Mouse (Mus musculus): ENCODE results near the gene Tbc1d30. TPM values are rescaled to one million over a fixed set of nuclear protein-coding genes. Genes with fewer than 3 reads are reported as not detected.
A peak's percentile ranks its signal among the peaks of the same experiment; 100 is the strongest.
"Not testable (repeated sequence)": the region's sequence is repeated elsewhere in the genome, so short reads cannot be mapped to it uniquely, and the experiment has no call there.

Gene Tbc1d30
- total RNA-seq, 4 experiments from 2014 or later: 0.19 to 0.53 (median 0.32) TPM

DNA sequence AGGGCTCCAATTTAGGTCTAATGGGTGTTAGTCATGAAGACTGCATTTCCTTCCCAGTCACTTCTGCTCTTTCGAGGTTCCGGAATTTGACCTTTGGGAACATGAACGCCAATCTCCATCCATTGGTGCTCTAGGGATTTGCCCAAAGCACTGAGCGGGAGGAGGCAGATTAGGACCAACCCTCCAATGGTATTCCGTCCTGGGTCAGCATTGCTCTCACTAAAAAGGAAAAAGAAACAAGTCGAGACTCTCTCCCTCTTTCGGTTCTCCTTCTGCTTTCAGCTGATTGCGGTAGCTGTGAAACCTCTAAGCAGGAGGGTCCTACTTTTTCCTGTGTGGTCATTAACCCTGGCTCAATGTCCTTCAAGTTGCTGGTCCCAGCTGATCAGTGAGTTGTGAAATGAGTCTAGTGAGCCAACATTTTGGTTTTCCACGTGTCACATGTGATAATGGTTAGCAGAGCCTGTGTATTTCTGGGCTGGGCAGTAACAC, 14.7 kb upstream of the Tbc1d30 start:
- no peak for DNase-seq (ENCODE audit: low spot score in 2 of 2)

DNA sequence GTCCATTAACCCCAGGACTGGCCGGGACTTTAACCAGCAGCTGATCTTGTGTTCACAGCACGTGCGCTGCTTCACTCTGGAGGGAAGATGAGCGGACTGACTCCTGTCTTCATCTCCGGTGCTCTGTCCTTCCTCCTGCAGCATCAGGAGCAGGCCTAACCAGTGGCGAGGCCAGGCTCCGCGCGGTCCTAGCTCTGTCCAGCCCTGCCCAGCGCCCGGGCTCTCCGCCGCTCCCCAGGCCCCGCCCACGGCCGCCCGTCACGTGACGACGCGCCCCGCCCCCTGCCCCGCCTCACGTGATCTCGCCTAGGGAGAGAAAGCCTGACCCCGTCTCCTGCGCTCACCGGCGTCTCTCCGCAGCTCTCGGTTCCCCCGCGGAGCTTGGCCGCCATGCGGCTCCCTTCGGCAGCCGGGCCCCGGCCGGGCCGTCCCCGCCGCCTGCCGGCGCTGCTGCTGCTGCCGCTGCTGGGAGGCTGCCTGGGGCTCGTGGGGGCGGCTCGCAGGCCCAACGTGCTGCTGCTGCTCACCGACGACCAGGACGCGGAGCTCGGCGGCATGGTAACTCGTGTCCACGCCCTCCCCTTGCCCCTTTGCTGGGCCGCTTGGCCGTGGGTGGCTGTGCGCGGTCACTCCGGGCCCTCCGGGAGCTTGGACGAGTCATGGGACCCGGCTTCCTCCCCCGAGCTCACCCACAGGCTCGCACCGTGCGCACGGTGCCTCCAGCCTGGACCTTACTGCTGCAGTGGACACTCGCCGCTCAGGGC, 13.9 kb upstream of the Tbc1d30 start, which contains the start of gene Gns:
Gene Gns (plus strand): TSS at position 290 of the 764 bp plus-strand sequence.
- DNase-seq (ENCODE audit: low spot score in 2 of 2): peak; percentile 57 to 72

DNA sequence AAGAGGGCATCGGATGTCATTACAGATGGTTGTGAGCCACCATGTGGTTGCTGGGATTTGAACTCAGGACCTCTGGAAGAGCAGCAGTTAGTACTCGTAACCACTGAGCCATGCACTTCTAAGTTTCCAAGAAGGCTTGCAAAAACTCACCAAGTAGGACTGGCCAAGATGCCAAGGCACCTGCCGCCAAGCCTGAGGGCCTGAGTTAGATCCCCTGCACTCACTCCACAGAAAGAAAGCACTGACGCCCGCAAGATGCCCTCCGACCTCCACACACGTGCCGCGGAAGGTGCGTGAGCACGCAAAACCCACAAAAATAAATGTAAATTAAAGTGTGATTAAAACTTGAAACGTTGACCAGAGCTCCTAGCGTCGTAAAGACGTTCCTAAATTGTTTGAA, 13.2 kb upstream of the Tbc1d30 start:
- DNase-seq (ENCODE audit: low spot score in 2 of 2): no peak

DNA sequence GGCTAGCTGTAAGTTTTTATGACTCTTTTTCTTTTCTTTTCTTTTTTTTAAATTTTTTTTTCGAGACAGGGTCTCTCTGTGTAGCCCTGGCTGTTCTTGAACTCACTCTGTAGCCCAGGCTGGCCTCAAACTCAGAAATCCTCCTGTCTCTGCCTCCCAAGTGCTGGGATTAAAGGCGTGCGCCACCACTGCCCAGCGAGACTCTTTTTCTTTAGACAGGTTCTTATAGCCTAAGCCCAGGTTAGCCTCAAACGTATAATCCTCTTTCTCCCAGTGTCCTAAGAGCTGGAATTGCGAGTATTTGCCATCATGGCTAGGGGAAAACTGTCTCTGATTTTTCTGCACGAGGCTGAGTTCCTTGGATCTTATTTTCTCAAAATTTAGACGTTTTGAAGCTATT, 12.1 kb upstream of the Tbc1d30 start:
- no peak for DNase-seq (ENCODE audit: low spot score in 2 of 2)

DNA sequence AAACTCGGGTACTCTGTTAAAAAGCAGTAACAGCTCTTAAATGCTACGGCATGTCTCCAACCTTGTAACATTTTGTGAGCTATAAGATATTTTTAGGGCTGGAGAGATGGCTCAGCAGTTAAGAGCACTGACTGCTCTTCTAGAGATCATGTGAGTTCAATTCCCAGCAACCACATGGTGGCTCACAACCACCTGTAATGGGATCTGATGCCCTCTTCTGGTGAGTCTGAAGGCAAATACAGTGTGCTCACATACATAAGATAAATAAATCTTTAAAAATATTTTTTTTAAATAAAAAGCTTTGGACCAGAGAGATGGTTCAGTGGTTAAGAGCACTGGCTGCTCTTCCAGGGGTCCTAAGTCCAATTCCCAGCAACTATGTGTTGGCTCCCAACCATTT, 9.3 kb upstream of the Tbc1d30 start:
- no peak for DNase-seq (ENCODE audit: low spot score in 2 of 2)

DNA sequence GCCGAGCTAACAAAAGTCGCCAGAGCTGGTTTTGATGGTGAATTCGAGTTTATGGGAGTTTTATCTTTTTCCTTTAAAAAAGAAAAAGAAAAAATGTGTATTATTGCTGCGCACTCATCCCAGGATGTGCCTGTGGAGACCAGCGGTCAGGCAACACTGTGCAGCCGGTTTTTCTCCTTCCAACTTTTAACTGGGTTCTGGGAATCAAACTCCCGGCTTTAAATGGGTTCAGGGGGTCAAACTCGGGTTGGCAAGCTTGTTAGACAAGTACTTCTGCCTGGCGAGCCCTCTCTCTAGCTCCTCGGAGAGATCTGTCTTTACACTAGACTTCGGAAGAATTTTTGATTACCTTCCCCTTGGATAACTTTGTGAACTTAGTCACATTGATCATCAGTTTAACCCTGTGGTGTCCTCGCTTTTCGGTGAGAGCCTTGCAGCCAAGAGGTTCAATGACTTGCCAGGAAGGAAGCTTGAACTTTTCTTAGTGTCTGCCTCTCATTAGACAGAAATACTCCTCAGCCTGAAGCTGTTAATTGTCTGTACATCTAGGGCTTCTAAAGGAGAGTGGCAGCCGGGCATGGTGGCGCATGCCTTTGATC, 713 bp upstream of the Tbc1d30 start:
- DNase-seq (ENCODE audit: low spot score in 2 of 2): no peak

DNA sequence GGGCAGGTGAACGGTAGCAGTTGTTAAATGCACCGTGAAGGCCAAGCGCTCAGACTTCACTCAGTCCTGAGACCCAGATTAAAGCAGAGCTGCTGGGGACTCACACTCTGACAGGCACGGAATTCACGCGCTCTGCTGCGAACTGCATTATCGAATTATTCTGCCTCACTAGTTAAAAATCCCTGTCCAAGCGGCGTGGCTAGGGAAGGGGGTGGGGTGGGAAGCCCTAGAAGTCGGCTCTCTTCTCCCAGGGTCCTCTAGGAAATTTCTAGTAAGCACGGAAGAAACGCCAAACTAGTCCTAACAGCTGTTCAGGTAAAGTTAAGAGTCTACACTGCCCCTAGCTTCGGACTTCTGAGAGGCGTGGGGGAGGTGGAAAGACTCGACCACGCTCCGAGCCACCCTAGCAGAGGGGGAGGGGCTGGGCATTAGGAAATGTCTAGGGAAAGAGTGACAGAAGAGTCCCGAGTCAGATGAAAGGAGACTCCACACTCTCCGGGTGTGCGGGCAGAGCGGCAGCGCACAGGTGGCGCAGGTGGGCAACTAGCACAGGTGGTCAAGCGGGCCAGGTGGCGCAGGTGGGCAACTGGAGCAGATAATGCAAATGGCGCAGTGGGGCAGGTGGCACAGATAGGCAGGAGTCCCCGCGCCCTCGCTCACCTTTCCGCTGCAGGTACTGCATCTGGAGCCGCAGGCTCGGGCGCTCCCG, 567 bp downstream of the Tbc1d30 start:
- no peak for DNase-seq (ENCODE audit: low spot score in 2 of 2)

DNA sequence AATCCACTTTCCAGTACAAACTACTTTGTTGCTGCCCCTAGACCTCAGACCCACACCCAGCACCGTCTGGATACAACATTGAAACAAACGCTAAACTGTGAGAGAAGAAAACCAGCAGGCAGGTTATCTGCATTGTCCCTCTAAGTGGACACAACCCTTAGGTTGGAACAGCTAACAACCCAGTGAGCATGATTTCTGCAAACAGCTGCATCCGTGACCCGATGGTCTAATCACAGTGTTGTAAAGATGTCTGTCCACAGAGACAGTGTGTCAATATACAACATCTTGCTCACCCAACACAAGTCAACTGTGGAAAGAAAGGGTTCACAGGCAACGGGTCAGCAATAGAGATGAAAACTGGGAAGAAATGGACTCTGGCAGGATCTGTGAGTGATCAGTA, 1.8 kb downstream of the Tbc1d30 start:
- no peak for DNase-seq (ENCODE audit: low spot score in 2 of 2)

DNA sequence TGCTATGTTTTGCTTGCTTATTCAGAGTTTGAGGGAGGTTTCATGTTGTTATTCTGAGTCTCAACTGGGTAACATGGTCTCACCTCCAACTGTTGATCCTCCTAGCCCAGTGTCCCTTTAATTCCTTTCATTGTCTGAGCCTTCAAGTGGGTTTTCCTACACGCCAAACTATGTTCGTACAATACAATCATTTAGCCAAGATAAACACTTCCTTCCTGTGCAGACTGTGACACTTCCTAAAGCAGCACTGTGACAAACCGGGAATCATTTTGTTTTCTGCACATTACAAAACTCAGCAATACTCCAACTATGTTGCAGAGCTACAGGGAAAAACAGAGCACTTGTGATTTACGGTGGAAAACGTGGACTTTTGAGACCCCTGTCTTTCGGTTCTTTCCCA, 7.2 kb downstream of the Tbc1d30 start:
- DNase-seq (ENCODE audit: low spot score in 2 of 2): no peak

DNA sequence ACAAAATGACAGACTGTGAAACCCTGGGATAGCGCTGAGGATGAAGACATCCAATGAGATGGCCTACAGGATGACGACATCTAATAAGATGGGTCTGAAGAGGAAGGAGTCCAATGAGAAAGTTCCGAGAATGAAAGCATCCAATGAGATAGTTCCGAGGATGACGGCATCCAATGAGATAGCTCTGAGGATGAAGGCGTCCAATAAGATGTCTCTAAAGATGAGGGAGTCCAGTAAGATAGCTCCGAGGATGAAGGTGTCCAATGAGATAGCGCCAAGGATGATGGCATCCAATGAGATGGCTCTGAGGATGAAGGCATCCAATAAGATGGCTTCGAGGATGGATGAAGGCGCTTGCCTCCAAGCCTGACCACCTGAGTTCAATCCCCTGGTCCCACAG, 8.8 kb downstream of the Tbc1d30 start:
- no peak for DNase-seq (ENCODE audit: low spot score in 2 of 2)

DNA sequence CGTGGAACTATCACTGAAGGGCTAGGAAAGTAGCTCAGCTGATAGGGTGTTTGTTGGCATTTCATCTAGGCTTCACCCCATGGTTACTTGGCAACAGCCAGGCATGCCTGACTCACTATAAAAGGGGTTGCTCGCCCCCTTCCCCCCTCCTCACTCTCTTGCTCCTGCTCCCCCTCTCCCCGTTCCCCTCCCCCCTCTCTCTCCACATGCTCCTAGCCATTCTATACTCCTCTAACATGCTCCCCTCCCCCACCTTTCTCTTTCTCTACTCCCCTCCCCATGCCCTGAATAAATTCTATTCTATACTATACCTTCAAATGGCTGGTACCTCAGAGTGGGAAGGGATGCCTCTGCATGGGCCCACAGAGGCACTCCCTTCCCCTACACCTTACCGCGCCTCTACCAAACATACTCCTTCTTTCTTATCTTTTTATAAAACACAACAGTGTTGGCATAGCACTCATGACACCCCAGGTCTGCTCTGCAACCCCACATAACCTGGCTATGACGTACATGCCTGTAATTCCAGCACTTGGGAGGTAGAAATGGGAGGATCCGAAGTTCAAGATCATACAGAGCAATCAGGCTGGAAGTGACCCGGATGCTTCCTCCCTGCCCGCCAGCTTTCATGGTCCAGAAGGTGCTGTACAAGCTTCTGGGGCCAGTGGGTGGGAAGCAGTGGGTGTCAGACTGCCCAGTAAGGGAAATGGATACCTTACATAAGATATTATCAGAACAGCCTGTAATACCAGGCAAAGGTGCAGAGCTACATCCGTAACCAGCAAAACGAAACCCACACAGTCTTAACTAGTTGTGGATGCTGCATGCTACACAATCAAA, 10.1 kb downstream of the Tbc1d30 start:
- DNase-seq (ENCODE audit: low spot score in 2 of 2): no peak

DNA sequence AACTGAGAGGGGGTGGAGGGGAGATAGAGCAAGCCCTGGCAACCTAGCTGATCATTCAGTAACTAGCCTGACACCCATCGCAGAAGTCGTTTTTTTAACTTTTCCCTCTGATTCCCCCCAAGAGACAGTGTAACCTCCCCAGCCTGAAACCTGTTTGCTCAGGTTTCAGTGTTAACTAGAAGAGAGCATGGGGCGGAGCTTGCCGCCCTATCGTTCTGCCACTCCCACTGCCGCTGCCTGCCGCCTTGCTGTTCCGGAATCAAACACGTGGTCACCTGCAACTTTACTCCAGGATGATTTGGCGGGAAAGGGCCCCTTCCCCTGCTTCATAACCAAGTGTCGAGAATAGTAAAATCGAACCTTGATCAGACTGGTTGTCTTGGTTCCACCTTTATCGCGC, 14.5 kb downstream of the Tbc1d30 start:
- DNase-seq (ENCODE audit: low spot score in 2 of 2): not testable (repeated sequence)

DNA sequence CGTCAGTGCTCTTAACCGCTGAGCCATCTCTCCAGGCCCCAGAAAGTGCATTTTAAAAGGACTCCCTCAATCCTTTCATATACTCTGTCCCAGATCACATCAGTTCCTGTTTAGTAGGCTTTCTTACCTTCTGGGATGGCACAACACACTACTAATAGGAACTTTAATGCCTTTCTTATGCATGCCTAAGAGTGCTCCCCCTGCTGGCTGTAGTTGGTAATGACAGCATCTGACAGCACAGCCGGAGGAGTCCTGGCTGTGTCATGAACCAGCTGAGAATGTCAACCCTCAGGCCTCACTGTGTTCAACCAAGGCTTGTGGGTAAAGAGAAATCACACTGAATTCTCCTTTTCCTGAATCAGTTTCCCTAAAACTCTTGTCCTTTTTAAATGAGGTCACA, 16.5 kb downstream of the Tbc1d30 start:
- no peak for DNase-seq (ENCODE audit: low spot score in 2 of 2)

DNA sequence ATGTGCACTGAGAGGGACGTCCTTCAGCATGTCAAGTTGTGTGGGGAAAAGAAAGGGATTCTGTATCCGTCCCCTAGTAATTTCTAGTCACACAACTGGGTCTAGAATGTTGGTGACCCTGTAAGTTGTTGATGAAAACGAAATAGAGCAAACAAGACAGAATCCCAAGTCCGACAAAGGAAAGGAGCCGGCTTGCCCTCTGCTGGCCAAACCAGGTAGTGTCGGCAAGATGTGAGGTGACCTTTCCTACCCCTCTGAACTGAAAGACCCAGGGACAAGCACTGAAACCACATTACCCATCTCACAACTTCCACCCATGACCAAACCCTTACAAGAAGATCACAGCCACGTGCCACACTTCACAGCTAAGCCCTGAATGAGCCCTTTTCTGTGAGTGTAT, 20.1 kb downstream of the Tbc1d30 start:
- DNase-seq (ENCODE audit: low spot score in 2 of 2): no peak

DNA sequence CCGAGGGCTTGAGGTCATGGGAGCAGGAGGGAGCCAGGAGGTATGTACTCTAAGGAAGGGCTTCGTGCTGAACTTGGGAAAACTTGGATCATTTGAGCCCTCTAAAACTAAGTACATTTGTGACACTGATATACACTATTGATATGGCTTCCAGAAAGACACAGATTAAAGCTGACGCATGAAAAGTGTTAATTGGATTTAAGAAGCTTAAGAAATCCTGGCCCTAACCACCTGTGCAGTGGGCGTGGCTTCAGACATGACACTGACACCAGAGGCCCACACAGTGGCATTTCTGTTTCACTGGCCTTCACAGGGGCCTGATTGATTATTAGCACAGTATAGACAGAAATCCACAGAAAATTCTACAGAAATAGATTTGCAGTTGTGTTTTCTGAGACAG, 21.5 kb downstream of the Tbc1d30 start:
- DNase-seq (ENCODE audit: low spot score in 2 of 2): no peak

DNA sequence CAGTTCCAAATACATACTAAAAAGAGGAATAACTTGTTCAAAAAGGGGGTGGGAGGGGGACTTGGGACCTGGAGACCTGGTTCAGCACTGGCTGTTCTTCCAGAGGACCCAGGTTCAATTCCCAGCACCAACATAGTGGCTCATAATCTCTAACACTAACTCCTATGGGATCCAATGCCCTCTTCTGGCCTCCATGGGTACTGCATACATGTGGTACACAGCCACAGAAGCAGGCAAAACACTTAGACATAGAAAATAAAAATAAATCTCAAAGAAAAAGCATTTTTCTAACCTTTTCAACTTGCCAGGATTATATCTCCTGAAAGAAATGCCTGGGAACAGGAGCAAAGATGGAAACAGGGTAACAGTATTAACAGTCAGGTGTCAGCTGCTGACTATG, 24.9 kb downstream of the Tbc1d30 start:
- DNase-seq (ENCODE audit: low spot score in 2 of 2): no peak

DNA sequence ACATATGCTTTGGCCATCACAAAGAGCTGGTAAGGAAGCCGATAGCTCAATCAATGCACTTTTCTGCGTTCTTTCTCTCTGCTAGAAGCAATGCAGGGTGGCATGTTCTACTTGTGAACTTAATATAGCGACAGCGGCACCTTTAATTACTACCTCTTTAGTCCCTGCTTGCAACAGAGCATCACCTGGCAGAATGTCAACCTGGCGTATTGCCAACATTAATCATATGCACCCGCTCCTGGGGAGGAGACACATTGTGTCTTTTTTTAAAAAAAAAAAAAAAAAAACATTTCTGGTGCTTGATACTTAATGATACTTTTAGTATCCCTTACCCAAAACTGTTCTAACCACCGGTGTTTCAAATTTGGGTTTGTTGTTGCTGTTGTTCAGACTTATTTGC, 27.6 kb downstream of the Tbc1d30 start:
- no peak for DNase-seq (ENCODE audit: low spot score in 2 of 2)

DNA sequence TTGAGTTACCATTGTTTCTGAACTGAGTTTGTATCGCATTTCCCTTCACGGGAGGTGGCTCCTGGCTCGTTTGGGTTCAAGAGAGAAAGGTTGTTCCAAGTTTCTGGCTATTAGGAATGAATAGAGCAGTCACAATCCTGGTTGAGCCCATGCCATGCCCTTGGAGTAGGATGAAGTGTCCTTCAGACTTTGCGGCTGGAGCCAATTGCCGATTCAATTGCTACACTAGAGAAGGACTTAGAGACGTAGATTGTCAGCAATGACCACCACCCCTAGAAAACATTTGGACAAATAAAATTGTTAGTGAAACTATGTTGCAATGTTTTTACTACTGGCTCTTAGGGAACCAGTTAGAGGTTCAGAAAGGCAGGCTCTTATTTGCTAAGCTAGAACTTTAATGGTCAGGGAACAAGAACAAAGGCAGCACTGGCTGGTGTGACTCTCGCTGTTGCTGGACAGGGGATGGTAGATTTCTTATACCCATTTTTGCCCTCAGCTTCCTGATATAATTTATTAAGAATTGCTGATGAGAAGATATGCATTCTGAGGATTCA, 32.6 kb downstream of the Tbc1d30 start:
- no peak for DNase-seq (ENCODE audit: low spot score in 2 of 2)

DNA sequence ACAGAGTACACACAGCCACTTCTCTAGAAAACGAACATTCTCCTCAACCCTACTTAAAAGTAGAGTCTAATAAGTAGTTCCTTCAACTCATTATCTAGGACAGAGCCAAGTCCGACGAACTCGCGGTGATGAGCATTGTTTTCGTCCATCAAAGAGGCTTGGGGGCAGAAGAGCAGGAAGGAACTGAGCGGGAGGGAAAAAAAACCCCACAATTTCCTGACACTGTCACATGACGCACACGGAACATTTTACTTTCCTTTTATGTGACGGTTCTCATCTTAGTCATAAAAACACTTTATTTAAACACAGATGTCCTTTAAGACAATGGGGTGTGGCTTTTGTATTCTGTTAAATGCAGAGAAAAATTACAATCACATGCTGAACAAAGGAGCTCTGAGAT, 34.7 kb downstream of the Tbc1d30 start:
- DNase-seq (ENCODE audit: low spot score in 2 of 2): no peak

DNA sequence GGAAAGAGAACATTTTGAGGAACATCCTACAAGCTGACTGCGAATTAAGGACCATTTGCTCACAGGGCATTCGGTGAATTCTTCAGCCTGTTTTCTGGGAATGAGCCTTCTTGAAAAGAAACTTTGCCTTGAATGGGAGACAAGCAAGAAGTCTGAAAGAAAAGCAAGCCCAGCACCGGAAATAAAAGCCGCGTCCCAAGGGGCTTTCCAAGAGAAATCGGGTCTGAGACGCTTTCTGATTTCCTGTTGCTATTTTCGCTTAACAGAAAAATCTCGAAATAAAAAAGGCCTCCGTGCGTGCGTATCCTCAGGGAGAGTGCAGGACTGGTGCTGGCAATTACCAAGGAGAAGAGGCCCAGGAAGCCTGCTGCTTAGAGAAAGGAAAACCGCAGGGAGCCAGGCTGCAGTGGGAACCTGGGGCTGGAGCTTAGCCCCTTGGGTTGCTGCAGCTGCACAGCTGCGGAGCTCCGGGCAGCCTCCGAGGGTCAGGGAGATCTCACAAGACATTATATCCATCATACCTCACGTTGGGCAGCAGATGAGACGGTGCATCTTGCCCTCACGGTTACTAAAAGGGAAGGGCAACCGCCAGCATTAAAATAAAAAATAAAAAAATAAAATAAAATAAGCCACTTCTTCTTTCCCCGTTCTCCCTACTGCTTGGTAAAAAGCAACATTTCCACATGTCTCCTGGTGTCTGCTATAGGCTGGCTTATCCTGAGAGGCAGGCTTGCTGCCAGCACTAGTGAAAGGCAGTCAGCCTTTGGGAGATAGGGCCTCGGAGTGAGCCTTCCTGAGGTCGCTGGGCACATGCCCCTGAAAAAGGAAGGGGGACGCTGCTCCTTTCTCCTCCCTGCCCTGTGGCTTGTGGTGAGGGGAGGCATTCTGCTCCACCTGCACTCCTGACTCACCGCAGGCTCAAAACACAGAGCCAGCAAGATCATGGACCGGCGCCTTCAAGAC, 35.5 kb downstream of the Tbc1d30 start:
- DNase-seq (ENCODE audit: low spot score in 2 of 2): no peak
